Mouse (Mus musculus) lung, postnatal 0 days (tissue): ENCODE results near the gene Socs7. TPM values are rescaled to one million over a fixed set of nuclear protein-coding genes. Genes with fewer than 3 reads are reported as not detected.

Source experiments
- ATAC-seq: fragments of 200-750 bp; cut with Nextera tagmentation; 2 replicates; pipeline ENCODE4 v1.8.0; 2017; ENCODE audit warnings: moderate library complexity
- DNase-seq: peaks from one replicate; pipeline ENCODE4 v3.0.0-alpha.2; 2016; ENCODE audit warnings: low spot score
- H3K27ac ChIP-seq: fragments of 300-500 bp; sonication (generic); 2 replicates; pipeline ENCODE4 v1.5.1; 2014; ENCODE audit warnings: antibody characterized with exemption, mild to moderate bottlenecking, low read length, mixed read lengths
- H3K27me3 ChIP-seq: fragments of 300-500 bp; sonication (generic); replicated peaks from 2 replicates; pipeline ENCODE4 v1.6.1; 2014; ENCODE audit warnings: low read length, mixed read lengths; ENCODE audit not compliant: insufficient read depth
- H3K36me3 ChIP-seq: fragments of 300-500 bp; sonication (generic); 2 replicates; pipeline ENCODE4 v1.6.1; 2014; ENCODE audit warnings: low read length, mixed read lengths; ENCODE audit not compliant: insufficient read depth
- H3K4me1 ChIP-seq: fragments of 300-500 bp; sonication (generic); 2 replicates; pipeline ENCODE4 v1.6.1; 2014; ENCODE audit warnings: antibody characterized with exemption, low read depth, low read length, mixed read lengths; ENCODE audit not compliant: insufficient read depth
- H3K4me2 ChIP-seq: fragments of 300-500 bp; sonication (generic); replicated peaks from 2 replicates; pipeline ENCODE4 v1.6.1; 2014; ENCODE audit warnings: low read depth, mild to moderate bottlenecking, low read length, moderate library complexity, mixed read lengths
- H3K4me3 ChIP-seq: fragments of 300-500 bp; sonication (generic); 2 replicates; pipeline ENCODE4 v1.5.1; 2014; ENCODE audit warnings: low read depth, low read length
- H3K9ac ChIP-seq: fragments of 300-500 bp; sonication (generic); replicated peaks from 2 replicates; pipeline ENCODE4 v1.6.1; 2014; ENCODE audit warnings: low read depth, mild to moderate bottlenecking
- H3K9me3 ChIP-seq: fragments of 300-500 bp; sonication (generic); 2 replicates; pipeline ENCODE4 v1.6.1; 2016; ENCODE audit warnings: low read length, mixed read lengths
- CTCF ChIP-seq: IDR thresholded peaks from 2 replicates; pipeline ENCODE4 v1.5.1; 2016; ENCODE audit warnings: antibody characterized with exemption, mild to moderate bottlenecking
- EP300 ChIP-seq: IDR thresholded peaks from 2 replicates; pipeline ENCODE4 v1.6.1; 2016; ENCODE audit warnings: antibody characterized with exemption, mild to moderate bottlenecking, control low read depth
- WGBS: fragments of 180-500 bp; shearing (Covaris S2); extraction: QIAGEN DNeasy Blood & Tissue Kit; methylation state at CpG from one replicate; pipeline ENCODE4 v1.1.7; 2014; 5-methylcytosine and 5-hydroxymethylcytosine counted together
- polyA plus RNA-seq: library from polyadenylated mRNA; unstranded; fragments of >200 nt; fragmentation: Nextera tagmentation; extraction: Ambion mirVana; gene quantifications from 2 replicates; pipeline ENCODE4 v1.2.1, GENCODE M21; 2015

The Socs7 gene
- polyA plus RNA-seq, 1 experiment from 2014 or later = 2.4 TPM

DNA sequence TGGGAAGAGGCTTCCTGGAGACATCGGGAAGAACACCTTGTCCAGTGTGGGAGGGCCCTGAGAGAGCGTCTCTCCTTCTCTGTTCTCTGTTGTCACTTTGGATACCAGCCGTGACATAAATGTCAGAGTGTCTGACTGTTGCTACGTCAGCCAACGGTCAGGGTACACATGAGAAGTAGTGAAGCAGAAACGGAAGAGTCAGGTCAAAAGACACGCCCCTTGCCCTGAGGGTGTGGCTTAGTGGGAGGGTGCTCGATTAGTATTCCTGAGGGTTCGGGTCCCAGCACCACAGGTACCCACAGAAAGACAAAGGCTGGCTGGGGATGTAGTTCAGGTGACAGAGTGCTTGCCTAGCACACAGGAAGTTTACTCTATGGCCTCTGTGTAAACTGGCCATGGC, 29.3 kb upstream of the Socs7 start:
- peaks cover 14% of the 10 kb centered on the region; the same call in 1 of the 2 replicates for H3K4me1 ChIP-seq
- no peaks in the 10 kb centered on the region for H3K27me3 ChIP-seq
- WGBS = 35% methylated on average over 9 of the region's 9 CpGs
- ATAC-seq = no peak; the same call in 1 of the 2 replicates
- no peaks in the 10 kb centered on the region for H3K9me3 ChIP-seq
- H3K27ac ChIP-seq = no peak overlapping the region
- DNase-seq = no peak
- no peaks in the 10 kb centered on the region for H3K36me3 ChIP-seq
- no peak overlapping the region for H3K4me3 ChIP-seq
- no peak for TF ChIP-seq CTCF
- no peak overlapping the region for H3K4me2 ChIP-seq
- no peak overlapping the region for H3K9ac ChIP-seq

DNA sequence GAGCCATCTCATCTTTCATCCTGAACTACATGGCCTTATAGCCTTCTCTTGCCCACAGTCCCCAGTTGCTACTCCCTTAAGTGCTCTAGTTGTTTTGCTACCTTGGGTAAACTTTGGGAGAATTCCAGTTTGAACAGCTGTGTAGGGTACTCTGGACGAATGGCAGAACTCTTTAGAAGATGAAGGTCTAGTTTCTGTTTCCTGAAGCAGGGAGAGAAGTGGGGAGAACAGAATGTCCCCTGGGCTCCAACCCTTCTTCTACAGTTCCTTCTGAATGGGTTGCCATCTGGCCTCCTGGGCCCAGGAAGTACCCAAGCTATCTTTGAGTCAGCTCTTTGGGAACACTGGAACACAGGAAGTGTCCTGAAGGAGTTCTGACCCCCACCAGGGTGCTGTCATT, 28.5 kb upstream of the Socs7 start:
- peaks cover 14% of the 10 kb centered on the region; the same call in 1 of the 2 replicates for H3K4me1 ChIP-seq
- no peaks in the 10 kb centered on the region for H3K9me3 ChIP-seq
- no peaks in the 10 kb centered on the region for H3K36me3 ChIP-seq
- no peaks in the 10 kb centered on the region for H3K27me3 ChIP-seq
- no peak overlapping the region for H3K4me2 ChIP-seq
- WGBS = 14% methylated on average over 1 of the region's 1 CpGs
- H3K27ac ChIP-seq = peak overlapping the region; percentile 39
- DNase-seq (peak; percentile 67), ATAC-seq (peak; percentile 50)
- H3K4me3 ChIP-seq = no peak overlapping the region
- TF ChIP-seq CTCF = no peak
- TF ChIP-seq EP300 = peak; percentile 88
- H3K9ac ChIP-seq = no peak overlapping the region

DNA sequence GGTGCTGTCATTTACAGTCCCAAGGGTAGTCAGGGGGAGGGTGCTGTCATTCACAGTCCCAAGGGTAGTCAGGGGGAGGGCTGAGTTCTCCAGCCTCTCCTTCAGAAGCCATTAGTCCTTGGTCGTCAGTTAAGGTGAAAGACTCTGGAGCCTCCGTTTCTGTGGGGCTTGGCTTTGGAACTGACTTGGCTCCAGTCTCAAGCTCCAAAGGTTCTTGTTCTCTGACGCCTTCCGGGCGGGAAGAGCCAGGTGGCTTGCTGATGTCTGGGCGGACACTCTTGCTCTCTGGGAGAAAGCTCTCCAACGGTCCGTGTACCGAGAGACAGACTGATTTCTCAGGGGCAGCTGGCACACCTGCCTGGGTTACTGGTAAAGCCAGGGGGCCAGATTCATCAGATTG, 28.0 kb upstream of the Socs7 start:
- H3K27me3 ChIP-seq = no peaks in the 10 kb centered on the region
- no peaks in the 10 kb centered on the region for H3K36me3 ChIP-seq
- TF ChIP-seq EP300 = no peak
- peak; percentile 11; the same call in 1 of the 2 replicates for TF ChIP-seq CTCF
- no peaks in the 10 kb centered on the region for H3K9me3 ChIP-seq
- DNase-seq (no peak), ATAC-seq (no peak)
- WGBS = 64% methylated on average over 9 of the region's 9 CpGs
- H3K4me1 ChIP-seq = peaks cover 14% of the 10 kb centered on the region; the same call in 1 of the 2 replicates
- H3K4me2 ChIP-seq = no peak overlapping the region
- H3K27ac ChIP-seq = peak overlapping the region; percentile 39
- H3K4me3 ChIP-seq = no peak overlapping the region
- H3K9ac ChIP-seq = no peak overlapping the region

DNA sequence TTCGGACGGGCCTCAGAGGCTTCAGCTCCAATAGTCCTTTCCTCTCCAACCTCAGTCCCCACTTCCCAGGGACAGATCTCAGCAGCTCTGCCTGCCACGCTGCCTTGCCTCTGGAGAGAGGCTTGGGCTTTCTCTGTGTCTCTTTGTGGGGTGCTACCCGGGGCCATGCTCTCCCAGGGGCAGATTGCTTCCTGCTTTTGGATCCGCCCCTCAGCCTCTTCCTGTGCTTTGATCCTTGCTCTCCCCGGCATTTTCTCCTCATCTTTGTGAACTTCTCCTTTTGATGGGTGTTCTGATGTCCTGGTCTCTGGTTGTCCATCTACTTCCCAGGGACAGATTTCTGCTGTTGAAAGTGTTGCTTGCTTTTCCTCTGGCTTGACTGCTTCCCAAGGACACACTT, 26.1 kb upstream of the Socs7 start:
- Histone ChIP-seq H3K4me2 (no peak overlapping the region), H3K36me3 (no peaks in the 10 kb centered on the region), H3K4me3 (no peak overlapping the region), H3K9me3 (no peaks in the 10 kb centered on the region), H3K27ac (no peak overlapping the region), H3K9ac (no peak overlapping the region), H3K4me1 (peaks cover 14% of the 10 kb centered on the region; the same call in 1 of the 2 replicates), H3K27me3 (no peaks in the 10 kb centered on the region)
- ATAC-seq (no peak), DNase-seq (no peak)
- TF ChIP-seq EP300 (no peak), CTCF (no peak)
- WGBS = 48% methylated on average over 6 of the region's 6 CpGs

DNA sequence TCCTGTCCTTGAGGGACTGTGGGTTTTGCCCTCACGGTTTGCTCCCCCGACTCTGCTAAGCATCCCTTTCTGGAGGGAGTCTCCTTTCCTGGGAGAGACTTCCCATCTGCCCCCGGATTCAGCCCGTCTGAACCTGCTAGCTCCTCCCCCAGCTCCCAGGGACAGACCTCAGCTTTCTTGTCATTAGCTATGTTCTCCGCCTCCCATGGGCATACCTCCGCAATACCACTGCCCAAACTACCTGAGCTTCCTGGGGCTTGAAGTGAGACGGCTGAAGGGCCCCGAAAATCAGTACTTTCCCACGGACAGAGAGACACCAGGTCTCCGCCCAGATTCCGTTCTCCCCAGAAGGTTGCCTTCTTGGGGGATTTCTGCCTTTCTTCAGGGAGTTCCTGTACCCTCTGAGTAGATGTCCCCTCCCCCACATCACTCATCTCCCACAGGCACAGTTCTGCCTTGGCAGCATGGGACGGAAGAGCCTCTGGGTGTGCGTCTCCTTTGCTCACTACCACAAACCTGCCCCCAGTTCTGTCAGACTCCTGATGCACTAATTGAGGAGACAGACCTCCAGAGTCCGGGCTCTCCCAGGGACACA, 25.5 kb upstream of the Socs7 start:
- no peaks in the 10 kb centered on the region for H3K27me3 ChIP-seq
- H3K4me2 ChIP-seq = no peak overlapping the region
- H3K4me3 ChIP-seq = no peak overlapping the region
- no peaks in the 10 kb centered on the region for H3K9me3 ChIP-seq
- DNase-seq = no peak
- WGBS = 67% methylated on average over 14 of the region's 14 CpGs
- no peaks in the 10 kb centered on the region for H3K36me3 ChIP-seq
- no peak for ATAC-seq
- TF ChIP-seq CTCF = no peak
- no peak for TF ChIP-seq EP300
- peaks cover 14% of the 10 kb centered on the region; the same call in 1 of the 2 replicates for H3K4me1 ChIP-seq
- H3K27ac ChIP-seq = no peak overlapping the region
- H3K9ac ChIP-seq = no peak overlapping the region

DNA sequence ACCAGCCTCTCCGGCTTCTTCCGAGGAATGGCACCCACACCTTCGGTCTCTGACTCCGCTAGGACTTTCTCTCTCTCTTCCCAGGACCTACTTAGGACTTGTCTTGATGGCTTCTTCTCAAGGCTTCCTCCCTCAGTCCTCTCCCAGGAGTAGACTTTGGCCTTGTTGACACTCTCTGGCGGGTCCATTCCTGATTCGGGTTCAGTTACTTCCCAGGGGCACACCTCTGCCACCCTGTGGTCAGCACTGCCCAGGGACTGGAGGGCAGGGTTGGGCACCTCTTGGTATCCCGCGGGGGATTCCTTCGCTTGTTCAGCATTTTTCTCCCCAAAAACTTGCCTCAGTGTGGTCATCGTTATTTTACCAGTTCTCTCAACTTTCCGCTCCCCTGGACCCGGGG, 25.0 kb upstream of the Socs7 start:
- Histone ChIP-seq H3K4me1 (peaks cover 14% of the 10 kb centered on the region; the same call in 1 of the 2 replicates), H3K27ac (no peak overlapping the region), H3K9me3 (no peaks in the 10 kb centered on the region), H3K36me3 (no peaks in the 10 kb centered on the region), H3K4me3 (no peak overlapping the region), H3K9ac (no peak overlapping the region), H3K27me3 (no peaks in the 10 kb centered on the region), H3K4me2 (no peak overlapping the region)
- WGBS = 82% methylated on average over 12 of the region's 12 CpGs
- no peak for DNase-seq
- no peak for ATAC-seq
- TF ChIP-seq CTCF (peak; percentile 17; the same call in 1 of the 2 replicates), EP300 (no peak)
